Mouse (Mus musculus): ENCODE data around the gene Serpinh1.
"Not testable (repeated sequence)": the region's sequence is repeated elsewhere in the genome, so short reads cannot be mapped to it uniquely, and the experiment has no call there.

Serpinh1 gene

GRCm38 (mm10) chr7:99374325-99374724 lies 21.3 kb upstream of the Serpinh1 start:
- not testable (repeated sequence) for DNase-seq (ENCODE audit: low read depth, low spot score)

DNA sequence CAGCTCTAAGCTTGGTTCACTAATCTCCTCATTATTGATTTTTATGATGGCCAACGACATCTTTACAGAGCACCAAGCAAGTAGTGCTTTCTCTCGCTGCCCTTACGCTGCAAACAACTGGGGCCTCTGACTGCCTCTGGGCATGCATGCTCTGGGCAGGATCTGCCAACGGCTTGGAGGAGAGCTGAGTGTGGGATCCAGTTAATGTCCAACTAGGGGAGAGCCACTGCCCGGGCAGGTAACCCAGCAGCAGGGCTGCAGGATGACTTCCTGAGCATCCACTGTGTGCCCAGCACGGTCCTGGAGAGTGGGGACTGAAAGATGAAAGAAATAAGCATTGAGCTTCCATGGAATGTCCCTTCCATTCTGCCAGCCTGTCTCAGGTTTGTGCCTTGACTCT lies 13.7 kb upstream of the Serpinh1 start:
- DNase-seq (ENCODE audit: low read depth, low spot score), result no peak

- DNase-seq (ENCODE audit: low read depth, low spot score), result peak; percentile 61
Measured at GRCm38 (mm10) chr7:99365069-99365468, 12.0 kb upstream of the Serpinh1 start.

- no peak for DNase-seq (ENCODE audit: low read depth, low spot score)
Measured at GRCm38 (mm10) chr7:99362137-99362536, 9.1 kb upstream of the Serpinh1 start.

GRCm38 (mm10) chr7:99360803-99361414 lies 7.9 kb upstream of the Serpinh1 start:
- DNase-seq (ENCODE audit: low read depth, low spot score), result no peak

- DNase-seq (ENCODE audit: low read depth, low spot score), result peak; percentile 17
Measured at GRCm38 (mm10) chr7:99360021-99360802, 7.2 kb upstream of the Serpinh1 start.

DNA sequence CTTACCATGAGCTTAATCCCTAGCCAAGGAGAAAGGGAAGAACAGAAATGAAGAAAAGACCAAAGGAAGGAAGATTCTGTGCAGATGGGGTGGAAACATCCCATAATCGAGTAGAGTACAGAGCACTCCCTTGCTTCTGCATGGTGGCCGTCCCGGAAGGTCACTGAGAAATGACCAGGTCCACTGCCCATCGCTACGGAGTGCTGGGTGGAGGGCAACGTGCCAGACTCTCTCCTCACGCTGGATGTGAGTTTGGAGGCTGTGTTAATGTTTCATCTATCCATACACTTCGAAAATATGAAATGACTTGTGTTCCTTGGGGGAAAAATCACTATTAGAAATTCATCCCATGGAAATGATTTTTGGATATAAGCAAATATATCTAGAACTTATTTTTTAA lies 5.3 kb upstream of the Serpinh1 start:
- DNase-seq (ENCODE audit: low read depth, low spot score), result no peak

- no peak for DNase-seq (ENCODE audit: low read depth, low spot score)
Measured at GRCm38 (mm10) chr7:99357201-99357600, 4.2 kb upstream of the Serpinh1 start.

- DNase-seq (ENCODE audit: low read depth, low spot score), result no peak
Measured at GRCm38 (mm10) chr7:99356244-99356930, 3.3 kb upstream of the Serpinh1 start.

DNA sequence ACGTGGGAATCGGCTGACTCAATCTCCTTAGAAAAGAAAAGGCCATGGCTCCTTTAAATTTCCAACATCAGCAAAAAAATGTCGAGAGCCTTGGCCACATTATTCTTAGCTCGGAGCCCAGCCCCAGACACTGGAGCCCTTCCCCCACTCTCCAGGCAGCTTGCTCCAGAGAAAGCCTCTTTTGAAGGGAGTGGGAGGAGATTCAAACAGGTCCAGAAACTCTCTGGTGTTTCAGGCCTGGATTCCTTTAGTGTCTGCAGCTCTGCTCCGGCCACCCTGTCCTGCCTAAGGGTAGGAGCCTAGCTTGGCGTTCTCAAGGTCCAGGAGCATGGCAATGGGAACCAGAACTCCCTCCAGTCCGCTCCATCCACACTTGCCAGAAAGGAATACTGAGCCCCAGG lies 2.7 kb upstream of the Serpinh1 start:
- DNase-seq (ENCODE audit: low read depth, low spot score), result no peak

DNA sequence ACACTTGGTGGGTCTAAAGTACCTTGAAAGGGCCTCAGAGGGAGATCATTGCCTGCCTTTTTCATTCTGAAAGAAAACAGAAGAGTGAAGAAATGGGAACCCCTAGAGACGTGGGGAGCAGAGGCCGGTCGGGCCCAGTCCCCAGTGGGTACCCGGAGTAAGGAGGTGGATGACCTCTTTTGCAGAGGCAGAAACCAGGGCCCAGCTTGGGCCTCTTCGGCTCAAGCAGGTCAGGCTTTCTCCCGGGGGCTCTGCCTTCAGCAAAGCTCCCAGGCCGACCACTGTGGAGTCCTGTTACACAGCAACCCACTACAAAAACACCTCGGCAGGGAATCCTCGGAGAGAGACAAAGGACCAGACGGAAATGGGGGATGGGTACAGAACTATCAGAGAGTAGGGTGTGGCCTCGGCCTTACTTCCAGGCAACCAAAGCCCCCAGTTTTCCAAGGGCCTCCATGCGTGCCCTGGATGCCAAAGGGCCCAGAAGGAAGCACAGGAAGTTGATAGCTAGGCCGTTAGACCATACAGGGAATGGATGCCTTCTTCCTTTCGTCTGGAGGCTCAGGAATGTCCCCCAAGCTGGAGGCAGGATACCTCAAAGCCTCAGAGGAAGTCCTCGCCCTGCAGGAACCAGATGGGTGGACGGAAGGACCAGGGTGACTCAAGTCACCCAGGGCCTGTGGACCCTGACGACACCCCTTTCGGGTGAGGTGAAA lies 1.1 kb downstream of the Serpinh1 start:
- no peak for DNase-seq (ENCODE audit: low read depth, low spot score)

DNA sequence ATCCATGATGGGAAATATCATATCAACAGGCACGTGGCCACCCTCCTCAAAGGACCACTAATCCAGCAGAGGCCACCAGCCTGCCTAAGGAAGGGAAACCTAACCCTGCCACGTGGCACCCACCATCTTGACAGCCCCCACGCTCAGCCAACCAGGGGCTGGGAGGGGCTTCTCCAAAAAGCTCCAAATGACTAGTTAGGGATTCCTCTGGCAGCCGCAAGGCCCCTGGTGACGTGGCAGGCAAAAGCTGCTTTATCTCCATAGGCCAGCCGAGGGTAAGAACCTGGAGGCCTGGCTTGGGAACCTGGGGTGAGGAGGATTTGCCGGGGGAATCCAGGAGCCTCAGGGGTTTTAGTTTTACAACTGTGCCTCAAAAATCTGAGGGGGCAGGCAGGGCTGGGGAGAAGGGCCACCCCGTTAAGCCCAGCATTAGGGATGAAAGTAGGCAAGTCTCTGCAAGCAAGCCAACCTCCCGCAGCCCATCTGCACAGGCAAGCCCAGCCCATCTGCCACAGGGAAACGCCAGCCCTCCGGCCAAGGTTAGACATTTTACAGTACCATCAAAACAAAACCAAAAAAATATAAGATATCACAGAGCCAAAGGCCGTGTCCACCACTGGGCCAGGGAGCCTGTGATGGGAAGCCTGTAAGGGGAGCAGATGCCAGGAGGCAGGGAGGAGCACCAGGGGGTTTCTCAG lies 1.8 kb downstream of the Serpinh1 start:
- no peak for DNase-seq (ENCODE audit: low read depth, low spot score)

GRCm38 (mm10) chr7:99349782-99350720 lies 3.0 kb downstream of the Serpinh1 start:
- no peak for DNase-seq (ENCODE audit: low read depth, low spot score)

- no peak for DNase-seq (ENCODE audit: low read depth, low spot score)
Measured at GRCm38 (mm10) chr7:99348883-99349282, 4.2 kb downstream of the Serpinh1 start.

GRCm38 (mm10) chr7:99347268-99347667 lies 5.8 kb downstream of the Serpinh1 start:
- no peak for DNase-seq (ENCODE audit: low read depth, low spot score)

- no peak for DNase-seq (ENCODE audit: low read depth, low spot score)
Measured at GRCm38 (mm10) chr7:99343577-99343976, 9.5 kb downstream of the Serpinh1 start.

GRCm38 (mm10) chr7:99340736-99341135 lies 12.3 kb downstream of the Serpinh1 start:
- DNase-seq (ENCODE audit: low read depth, low spot score), result no peak

DNA sequence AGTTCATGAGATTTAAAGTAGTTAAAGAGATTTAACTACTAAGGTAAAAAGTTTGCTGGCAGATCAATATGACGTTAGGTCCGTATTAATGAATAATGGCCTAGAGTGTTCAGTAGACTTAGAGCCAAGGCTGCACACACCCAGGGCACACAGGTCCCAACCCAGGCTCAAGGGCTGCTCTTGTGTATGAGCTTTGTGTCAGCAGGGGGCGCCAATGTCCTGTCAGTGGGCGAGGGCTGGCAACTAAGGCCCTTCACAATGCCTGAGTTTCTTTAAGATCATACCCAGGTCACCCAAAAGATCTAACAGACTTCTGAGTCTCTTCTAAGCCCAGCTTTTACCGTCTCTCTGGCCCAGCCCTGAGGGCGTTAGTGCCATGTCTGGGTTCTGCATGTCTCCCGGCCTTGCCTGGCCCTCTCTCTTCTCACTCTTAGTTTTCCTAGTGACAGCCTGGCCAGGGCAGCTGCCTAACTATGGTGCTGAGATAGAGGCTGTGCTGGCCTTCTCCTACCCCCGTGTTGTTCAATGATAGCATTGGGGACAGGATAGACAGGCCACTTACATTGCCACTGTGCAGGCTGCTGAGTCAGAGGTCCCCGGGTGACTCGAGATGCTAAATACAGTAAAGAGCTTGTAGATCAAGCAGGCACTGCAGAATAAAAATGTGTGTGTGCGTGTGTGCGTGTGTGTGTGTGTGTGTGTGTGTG lies 20.1 kb downstream of the Serpinh1 start:
- peak; percentile 69 for DNase-seq (ENCODE audit: low read depth, low spot score)

GRCm38 (mm10) chr7:99330012-99330411 lies 23.0 kb downstream of the Serpinh1 start:
- no peak for DNase-seq (ENCODE audit: low read depth, low spot score)

DNA sequence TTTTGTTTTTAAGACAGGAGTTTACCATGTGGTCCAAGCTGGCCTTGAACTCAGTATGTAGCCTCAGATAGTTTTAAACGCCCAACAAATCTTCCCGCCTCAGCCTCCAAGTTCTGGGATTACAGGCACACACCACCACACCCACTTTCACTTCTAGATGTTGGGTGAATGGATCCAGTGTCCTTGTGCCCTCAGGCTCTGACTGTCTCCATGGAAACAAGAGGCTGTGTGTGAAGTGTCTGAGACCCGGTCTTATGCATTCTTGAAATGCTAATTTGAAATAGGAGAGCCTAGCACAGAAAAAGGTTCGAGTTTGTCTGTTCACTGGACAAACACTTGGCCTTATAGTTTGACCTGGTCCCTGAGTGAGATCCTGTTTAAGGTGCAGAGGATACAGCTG lies 24.2 kb downstream of the Serpinh1 start:
- DNase-seq (ENCODE audit: low read depth, low spot score), result no peak
